Mouse (Mus musculus) stomach, embryonic 14.5 days (tissue): ENCODE measurements around the gene Usb1. TPM values are rescaled to one million over a fixed set of nuclear protein-coding genes. Genes with fewer than 3 reads are reported as not detected.
A peak's percentile ranks its signal among the peaks of the same experiment; 100 is the strongest.

Experiments used
- ATAC-seq: fragments of 200-750 bp; cut with Nextera tagmentation; 2 replicates; pipeline ENCODE4 v1.8.0; 2017; ENCODE audit warnings: low read depth, moderate TSS enrichment; ENCODE audit not compliant: insufficient number of reproducible peaks, insufficient read depth, low FRiP score
- H3K27ac ChIP-seq: fragments of 300-500 bp; sonication (generic); 2 replicates; pipeline ENCODE4 v1.5.1; 2014; ENCODE audit warnings: mild to moderate bottlenecking, low read length, moderate library complexity, mixed read lengths
- H3K27me3 ChIP-seq: fragments of 300-500 bp; sonication (generic); 2 replicates; pipeline ENCODE4 v1.6.1; 2014; ENCODE audit warnings: low read length, control low read depth, mixed read lengths; ENCODE audit not compliant: control insufficient read depth, insufficient read depth
- H3K36me3 ChIP-seq: fragments of 300-500 bp; sonication (generic); 2 replicates; pipeline ENCODE4 v1.6.1; 2014; ENCODE audit warnings: mild to moderate bottlenecking, control low read depth, low read length, moderate library complexity, mixed read lengths; ENCODE audit not compliant: control insufficient read depth, insufficient read depth
- H3K4me1 ChIP-seq: fragments of 300-500 bp; sonication (generic); 2 replicates; pipeline ENCODE4 v1.6.1; 2014; ENCODE audit warnings: low read length, control low read depth, mixed read lengths; ENCODE audit not compliant: control insufficient read depth, insufficient read depth
- H3K4me2 ChIP-seq: fragments of 300-500 bp; sonication (generic); replicated peaks from 2 replicates; pipeline ENCODE4 v1.6.1; 2014; ENCODE audit warnings: low read depth, low read length, control low read depth
- H3K4me3 ChIP-seq: fragments of 300-500 bp; sonication (generic); 2 replicates; pipeline ENCODE4 v1.5.1; 2014; ENCODE audit warnings: low read depth, low read length, control low read depth
- H3K9ac ChIP-seq: fragments of 300-500 bp; sonication (generic); replicated peaks from 2 replicates; pipeline ENCODE4 v1.6.1; 2014; ENCODE audit warnings: low read depth, mild to moderate bottlenecking, control low read depth, low read length, moderate library complexity, mixed read lengths
- H3K9me3 ChIP-seq: fragments of 300-500 bp; sonication (generic); 2 replicates; pipeline ENCODE4 v1.6.1; 2016; ENCODE audit warnings: low read depth, low read length, control low read depth; ENCODE audit not compliant: control insufficient read depth
- WGBS: fragments of 180-500 bp; shearing (Covaris S2); extraction: QIAGEN DNeasy Blood & Tissue Kit; methylation state at CpG from one replicate; pipeline ENCODE4 v1.1.7; 2014; 5-methylcytosine and 5-hydroxymethylcytosine counted together
- polyA plus RNA-seq: library from polyadenylated mRNA; unstranded; fragments of >200 nt; fragmentation: Nextera tagmentation; extraction: Ambion mirVana; gene quantifications from 2 replicates; pipeline ENCODE4 v1.2.1, GENCODE M21; 2014

Gene Usb1
- polyA plus RNA-seq, 1 experiment from 2014 or later: 38.0 TPM

DNA sequence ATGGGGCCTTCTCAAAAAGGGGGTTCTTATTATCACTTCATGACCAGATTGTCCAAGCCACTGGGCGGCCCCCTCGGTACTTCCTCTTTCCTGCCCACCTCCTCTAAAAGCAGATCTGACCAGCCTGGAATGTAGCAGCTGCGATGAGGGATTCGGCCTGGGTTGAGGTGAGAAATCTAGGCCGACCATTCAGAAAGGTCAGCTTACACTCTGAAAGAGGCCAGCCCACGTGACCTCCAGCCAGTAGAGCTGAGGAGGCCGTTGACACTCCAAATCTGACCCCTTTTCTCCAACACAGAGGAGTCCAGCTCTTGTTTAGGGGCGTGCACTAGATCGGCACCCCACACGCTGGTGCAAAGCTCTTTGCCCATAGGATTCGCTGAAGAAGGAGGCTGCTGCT lies 64.7 kb downstream of the Usb1 start:
- Histone ChIP-seq H3K27me3 (no peaks in the 10 kb centered on the region), H3K36me3 (no peaks in the 10 kb centered on the region), H3K9me3 (no peaks in the 10 kb centered on the region), H3K9ac (no peak overlapping the region), H3K4me1 (peaks cover 14% of the 10 kb centered on the region), H3K4me2 (no peak overlapping the region), H3K4me3 (no peak overlapping the region), H3K27ac (peak overlapping the region; percentile 30; the same call in 1 of the 2 replicates)
- no peak for ATAC-seq
- 48% methylated on average over 11 of the region's 11 CpGs for WGBS

Other genes starting within 250 kb of the Usb1 start
- 9.3 and 12.3 TPM in 2 replicates for gene Kifc3, start 129.5 kb upstream of the Usb1 start, polyA plus RNA-seq
- gene Cngb1, start 25.7 kb upstream of the Usb1 start, polyA plus RNA-seq: 0.04 and 0.71 TPM in 2 replicates
- not detected in 2 replicates for gene Tepp, start 21.7 kb upstream of the Usb1 start, polyA plus RNA-seq
- 7.4 and 8.3 TPM in 2 replicates for gene Zfp319, start 334 bp upstream of the Usb1 start, polyA plus RNA-seq
- gene Mmp15, start 20.0 kb downstream of the Usb1 start, polyA plus RNA-seq: 21.5 and 22.0 TPM in 2 replicates
- gene Cfap20, start 102.6 kb downstream of the Usb1 start, polyA plus RNA-seq: 181 and 187 TPM in 2 replicates
- gene Csnk2a2, start 157.8 kb downstream of the Usb1 start, polyA plus RNA-seq: 22.0 and 23.9 TPM in 2 replicates
- gene Ccdc113, start 201.8 kb downstream of the Usb1 start, polyA plus RNA-seq: not detected in 2 replicates
- gene Prss54, start 244.1 kb downstream of the Usb1 start, polyA plus RNA-seq: not detected in 2 replicates